8 mouse cellular contexts compared by ENCODE assay signal in genomic region chr4:63495915-63496278, GRCm38 (mm10). TPM values are rescaled to one million over a fixed set of nuclear protein-coding genes. Genes with fewer than 3 reads are reported as not detected.
DNase-seq lines count a peak whose midpoint lies in the region; ATAC-seq and TF ChIP-seq lines count a peak whose summit lies in the region.

Gene Whrn, minus strand, starts transcription at chr4:63495991.

- peaks cover 17% of the 10 kb centered on the region for H3K27me3 ChIP-seq in CH12.LX (replicated peaks)
- H3K27me3 ChIP-seq in lung, postnatal 0 days (replicated peaks; ENCODE audit: insufficient read depth, low read length) = peaks cover 15% of the 10 kb centered on the region; the same call in 1 of the 2 replicates

- peak within 1 kb of the TSS; percentile 88 for H3K4me2 ChIP-seq in CH12.LX (ENCODE audit: insufficient read depth, low read depth, poor library complexity, severe bottlenecking)
- peak within 1 kb of the TSS; percentile 98 for H3K4me2 ChIP-seq in lung, postnatal 0 days (replicated peaks; ENCODE audit: low read depth, low read length)

- in situ Hi-C loops in CH12.LX (cut with MboI; ENCODE audit: low pct_ligation_motif_present, low pct_unique_long_range_greater_than_20kb, low sequenced_read_pairs) = no loop called here

- 5% methylated on average over 19 of the region's 34 CpGs for WGBS in lung, postnatal 0 days

- peaks cover 8 to 56% of the 10 kb centered on the region in 2 experiments for H3K4me1 ChIP-seq in CH12.LX (ENCODE audit: control insufficient read depth in 1 of 2, insufficient read depth in 2 of 2)
- 0 out of 2 replicates have a peak, but pooled peaks cover 4% of the 10 kb centered on the region for H3K4me1 ChIP-seq in lung, postnatal 0 days (ENCODE audit: insufficient read depth, low read depth, low read length)

- TF ChIP-seq CTCF in CH12.LX (conservative IDR thresholded peaks at IDR 0.05 in 1 of 2, IDR thresholded peaks at IDR 0.05 in 1 of 2; ENCODE audit: low read depth in 2 of 2, low read length in 2 of 2) = no peak
- no peak for TF ChIP-seq CTCF in lung, postnatal 0 days (IDR thresholded peaks at IDR 0.05)

- TF ChIP-seq EP300 in CH12.LX (IDR thresholded peaks at IDR 0.05; ENCODE audit: low read length) = no peak
- no peak for TF ChIP-seq EP300 in lung, postnatal 0 days (IDR thresholded peaks at IDR 0.05)

- ATAC-seq in lung, postnatal 0 days = peak; percentile 81

- no peak within 1 kb of the TSS for H3K27ac ChIP-seq in CH12.LX (ENCODE audit: insufficient read depth, low read depth)
- no peak within 1 kb of the TSS for H3K27ac ChIP-seq in lung, postnatal 0 days (ENCODE audit: low read length)

- TF ChIP-seq POLR2A in CH12.LX (IDR thresholded peaks at IDR 0.05; ENCODE audit: low read depth, low read length) = peak; percentile 55; the same call in 1 of the 2 replicates

- DNase-seq in CH12.LX (ENCODE audit: extremely low read depth) = peak; percentile 66
- peak; percentile 65 for DNase-seq in c-Kit-positive CD71-negative TER-119-negative erythroid progenitor cells, embryonic 14.5 days (ENCODE audit: low read depth)
- DNase-seq in forelimb bud, embryonic 11.5 days (ENCODE audit: low read depth, low spot score) = peak; percentile 78
- peak; percentile 82 for DNase-seq in heart, postnatal 4 days
- peak; percentile 34 to 49 for DNase-seq in layer of hippocampus, adult 8-10 months (ENCODE audit: low spot score in 2 of 2)
- DNase-seq in lung, postnatal 0 days (ENCODE audit: low spot score) = peak; percentile 86
- peak; percentile 55 for DNase-seq in ovary, postnatal 10 days (ENCODE audit: low spot score)
- peak; percentile 85 to 88 for DNase-seq in thymus, postnatal 10 days (ENCODE audit: low spot score in 2 of 2)

- H3K79me2 ChIP-seq in CH12.LX (replicated peaks; ENCODE audit: control insufficient read depth, extremely low read depth, insufficient read depth, poor library complexity, severe bottlenecking) = no peaks in the 10 kb centered on the region

- TF ChIP-seq RAD21 in CH12.LX (IDR thresholded peaks at IDR 0.05; ENCODE audit: low read depth, low read length) = no peak

- H3K9ac ChIP-seq in CH12.LX (ENCODE audit: insufficient read depth, low read depth) = peak within 1 kb of the TSS; percentile 62
- H3K9ac ChIP-seq in lung, postnatal 0 days (replicated peaks; ENCODE audit: low read depth) = peak within 1 kb of the TSS; percentile 41; the same call in 1 of the 2 replicates

- H3K4me3 ChIP-seq in CH12.LX (replicated peaks in 1 of 3; ENCODE audit: low read depth in 2 of 3, low read length in 2 of 3, poor library complexity in 1 of 3) = peak within 1 kb of the TSS; percentile 52 to 74 (median 65)
- peak within 1 kb of the TSS; percentile 58 for H3K4me3 ChIP-seq in lung, postnatal 0 days (ENCODE audit: low read depth, low read length)

- H3K9me3 ChIP-seq in CH12.LX (replicated peaks; ENCODE audit: low read length) = peaks cover 3% of the 10 kb centered on the region
- no peaks in the 10 kb centered on the region for H3K9me3 ChIP-seq in lung, postnatal 0 days (ENCODE audit: low read length)

- peaks cover 0 to 8% of the 10 kb centered on the region in 2 experiments for H3K36me3 ChIP-seq in CH12.LX (replicated peaks in 1 of 2; ENCODE audit: control insufficient read depth in 1 of 2, insufficient read depth in 1 of 2, low read length in 1 of 2)
- no peaks in the 10 kb centered on the region for H3K36me3 ChIP-seq in lung, postnatal 0 days (ENCODE audit: insufficient read depth, low read length)

- dilution Hi-C loops in CH12.LX (cut with MboI; ENCODE audit: extremely low pct_ligation_motif_present, extremely low pct_unique_long_range_greater_than_20kb, low sequenced_read_pairs) = no loop called here

TF ChIP-seq in CH12.LX, 34 proteins besides CTCF, POLR2A, EP300 and RAD21:
- TF ChIP-seq POLR2AphosphoS2 (IDR thresholded peaks at IDR 0.05; ENCODE audit: low read depth, low read length) (no peak), MEF2A (IDR thresholded peaks at IDR 0.05; ENCODE audit: borderline replicate concordance, low read depth, low read length) (no peak), MXI1 (IDR thresholded peaks at IDR 0.05; ENCODE audit: low read depth, low read length) (peak; percentile 79), CHD1 (IDR thresholded peaks at IDR 0.05; ENCODE audit: low read depth, low read length) (no peak), BHLHE40 (IDR thresholded peaks at IDR 0.05; ENCODE audit: low read depth, low read length) (no peak), SIN3A (IDR thresholded peaks at IDR 0.05; ENCODE audit: low read length) (0 out of 2 replicates have a peak, but pooled peaks have one; percentile 67), IRF4 (IDR thresholded peaks at IDR 0.05; ENCODE audit: low read depth, low read length) (no peak; the same call in 1 of the 2 replicates), KAT2A (IDR thresholded peaks at IDR 0.05; ENCODE audit: insufficient replicate concordance, low read length) (no peak), RCOR1 (conservative IDR thresholded peaks at IDR 0.05; ENCODE audit: low read depth, low read length) (no peak)
TF ChIP-seq in CH12.LX: peak in this region for 2.

RNA-seq across cellular contexts. Expression of gene Whrn, which starts in this region (rescaled TPM):
- total RNA-seq in CH12.LX (2012; rRNA removed) = 2.8 and 4.5 TPM in 2 replicates
- total RNA-seq in CH12.LX (2014; rRNA removed) = 0.72 and 0.99 TPM in 2 replicates
- polyA plus RNA-seq in CH12.LX (2012; ENCODE audit: insufficient read length, low read depth) = 9.4 and 9.6 TPM in 2 replicates
- total RNA-seq in heart, postnatal 4 days (2021) = 1 to 10 TPM; 5.1 to 8.9 TPM
- 10 to 100 TPM; 23.8 to 32.9 (median 28.2) TPM for total RNA-seq in layer of hippocampus, adult 8-10 months (2022)
- polyA plus RNA-seq in lung, postnatal 0 days (2015; fragmentation: Nextera tagmentation; extraction: Ambion mirVana) = 1.7 and 1.9 TPM in 2 replicates
